Mouse (Mus musculus) spleen, adult 18-20 months (tissue): ENCODE results near the gene Carnmt1.

Source experiments
- DNase-seq, 2 experiments: peaks; one replicate each; pipeline ENCODE4 v3.0.0; 2022; ENCODE audit warnings: mixed read lengths in 2 of 2

Carnmt1 gene

DNA sequence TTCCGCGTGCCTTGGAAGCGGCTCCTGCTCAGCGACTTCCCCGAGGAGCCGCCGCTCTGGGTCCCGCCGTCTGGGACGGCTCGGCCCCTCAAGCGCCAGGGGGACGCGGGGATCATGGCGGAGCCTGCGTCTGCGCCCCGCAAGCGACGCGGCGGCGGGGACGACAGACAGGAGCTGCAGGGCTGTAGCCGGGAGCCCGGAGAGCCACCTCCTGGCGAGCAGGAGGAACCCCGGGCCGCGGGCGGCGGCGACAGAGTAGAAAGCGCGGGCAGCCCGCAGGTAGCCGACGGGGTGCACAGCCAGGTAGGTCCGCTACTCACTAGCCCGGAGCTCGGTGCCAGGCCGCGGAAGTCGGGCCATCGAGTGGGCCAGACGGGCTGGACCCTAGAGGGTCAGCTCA, 42.8 kb downstream of the Carnmt1 start:
- DNase-seq, result peak; percentile 47 to 69

DNA sequence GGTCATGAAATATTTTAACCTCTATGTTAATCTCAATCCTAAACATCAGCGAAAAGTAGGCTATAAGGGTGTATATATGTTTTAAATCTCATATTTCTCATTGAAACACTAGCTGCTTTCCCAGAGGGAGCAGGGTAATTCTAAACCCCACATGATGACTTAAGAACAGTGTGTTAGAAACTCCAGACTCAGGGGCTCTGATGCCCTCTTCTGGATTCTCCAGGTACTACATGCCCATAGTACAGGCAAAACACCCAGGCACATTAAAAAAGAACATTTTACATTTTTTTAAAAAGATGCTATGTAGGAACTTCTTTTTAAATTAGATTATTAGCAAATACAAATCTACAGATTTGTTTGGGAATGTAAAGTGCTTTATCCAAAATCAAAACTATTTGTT, 45.8 kb downstream of the Carnmt1 start:
- DNase-seq, result peak in 1 of 2 experiments; percentile 66

DNA sequence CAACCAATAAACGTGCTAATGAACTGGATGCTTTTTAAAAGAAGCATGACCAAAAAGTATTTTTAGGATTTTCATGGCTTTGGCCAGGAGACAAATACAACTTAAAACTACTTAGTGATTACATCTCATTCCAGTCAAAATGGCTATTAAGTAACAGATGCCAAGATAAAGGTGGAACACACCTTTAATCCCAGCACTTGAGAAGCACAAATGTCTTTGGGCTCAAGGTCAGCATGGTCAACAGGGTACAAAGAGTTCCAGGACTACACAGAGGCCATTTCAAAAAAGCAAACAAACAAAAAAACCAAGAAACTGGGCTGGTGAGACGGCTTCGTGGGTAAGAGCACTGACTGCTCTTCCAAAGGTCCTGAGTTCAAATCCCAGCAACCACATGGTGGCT, 49.8 kb downstream of the Carnmt1 start:
- DNase-seq, result no peak

DNA sequence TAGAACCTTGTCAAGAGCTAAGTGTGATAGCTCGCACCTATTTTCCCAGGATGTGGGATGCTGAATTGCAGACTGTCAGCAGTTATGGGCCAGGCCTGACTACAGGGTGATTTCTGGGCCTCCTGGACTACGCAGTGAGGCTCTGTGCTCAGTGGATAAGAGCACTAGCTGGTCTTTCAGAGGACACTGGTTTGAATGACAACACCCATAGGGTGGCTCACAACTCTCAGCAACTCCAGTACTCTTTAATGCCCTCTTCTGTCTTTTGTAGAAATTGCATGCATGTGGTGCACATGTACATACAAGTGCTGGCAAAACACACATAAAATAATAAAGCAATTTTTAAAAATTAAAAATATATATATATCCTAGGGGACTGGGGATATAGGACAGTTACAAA, 54.6 kb downstream of the Carnmt1 start:
- DNase-seq, result no peak

DNA sequence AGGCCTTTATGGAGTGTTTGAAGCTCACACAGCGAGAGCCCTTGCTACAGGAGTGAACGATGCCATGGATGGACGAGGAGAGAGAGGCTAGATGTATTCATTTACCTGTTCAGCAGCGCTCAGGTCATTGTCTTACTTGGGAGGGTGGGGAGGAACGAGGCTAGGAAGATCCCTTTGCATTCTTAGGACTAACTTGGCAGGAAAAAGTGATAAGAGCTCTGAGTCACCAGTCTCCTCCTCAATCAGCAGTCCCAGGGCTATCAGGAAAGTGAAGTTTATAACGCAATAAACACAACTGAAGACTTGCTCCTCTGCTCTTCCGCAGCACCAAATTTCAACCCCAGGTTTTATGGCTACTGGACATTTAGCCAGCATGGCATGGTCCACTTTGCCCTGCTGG, 59.7 kb downstream of the Carnmt1 start:
- DNase-seq, result no peak

DNA sequence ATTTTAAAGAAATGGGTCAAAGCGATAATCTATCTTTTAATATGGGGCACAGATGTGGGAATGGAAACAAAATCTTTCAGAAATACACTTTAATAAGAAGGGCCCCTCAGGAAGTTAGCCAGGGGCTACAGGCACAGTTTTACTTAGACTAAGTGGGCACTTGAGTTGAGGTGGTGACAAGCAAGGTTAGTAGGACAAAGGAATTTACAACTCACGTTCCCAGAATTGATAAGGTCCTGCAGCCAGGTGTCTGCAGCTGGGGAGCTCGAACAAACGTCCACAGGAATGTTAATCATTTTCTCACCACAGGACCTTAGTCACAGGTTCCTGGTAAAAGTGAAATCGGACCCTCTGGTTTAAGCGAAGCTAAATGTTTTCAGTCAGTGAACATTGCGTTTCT, 60.5 kb downstream of the Carnmt1 start:
- DNase-seq, result no peak

DNA sequence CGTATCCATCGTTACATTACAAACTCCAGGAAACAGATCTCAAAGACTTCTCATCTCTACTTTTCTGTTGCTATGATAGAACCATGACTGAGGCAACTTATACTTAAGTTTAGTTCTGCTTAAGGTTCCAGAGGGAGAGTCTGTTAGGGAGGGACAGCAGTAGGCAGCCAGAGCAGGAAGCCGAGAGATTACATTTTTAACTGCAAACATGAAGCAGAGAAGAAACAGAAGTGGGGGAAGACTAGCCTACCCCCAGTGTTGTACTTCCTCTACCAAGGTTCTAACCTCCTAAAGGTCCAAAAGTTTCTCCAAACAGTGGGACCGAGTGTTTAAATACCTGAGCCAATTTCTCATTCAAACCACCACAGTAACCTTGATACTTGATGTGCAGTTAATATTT, 65.3 kb downstream of the Carnmt1 start:
- DNase-seq, result no peak

DNA sequence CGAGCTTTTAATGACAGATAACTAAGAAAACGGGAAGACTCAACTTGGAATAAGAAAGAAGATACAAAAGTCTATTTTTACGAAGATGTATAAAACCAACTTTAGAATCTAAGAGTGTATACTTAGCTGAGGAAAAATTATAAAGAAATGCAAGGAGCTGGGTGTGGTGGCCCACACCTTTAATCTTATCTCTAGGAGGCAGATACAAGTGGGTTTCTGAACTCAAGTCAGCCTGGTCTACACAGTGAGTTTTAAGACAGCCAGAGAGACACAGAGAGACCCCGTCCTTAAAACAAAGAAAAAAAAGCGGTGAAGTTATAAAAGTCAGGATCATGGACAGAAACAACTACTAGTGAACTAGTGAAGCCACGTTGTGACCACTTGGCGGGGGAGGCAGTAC, 68.6 kb downstream of the Carnmt1 start:
- DNase-seq, result no peak

DNA sequence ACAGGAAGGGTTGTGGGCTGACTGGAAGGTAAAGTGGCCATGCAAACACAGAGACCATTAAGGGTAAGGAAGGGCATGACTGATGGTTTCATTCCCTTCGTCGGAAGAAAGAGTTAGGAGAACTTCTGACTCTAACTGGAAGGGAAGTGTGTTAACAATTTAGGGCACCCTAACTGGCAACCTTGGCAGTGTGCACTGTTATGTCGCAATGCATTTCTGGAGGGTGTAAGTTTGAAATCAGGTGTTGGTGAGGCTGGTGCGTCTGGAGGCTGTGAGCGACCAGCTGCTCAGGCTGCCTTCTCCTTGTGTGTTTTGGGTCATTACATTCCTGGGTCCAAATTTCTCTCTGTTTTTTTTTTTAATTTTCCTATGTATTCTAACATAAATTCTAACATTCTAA, 73.4 kb downstream of the Carnmt1 start:
- DNase-seq, result no peak

DNA sequence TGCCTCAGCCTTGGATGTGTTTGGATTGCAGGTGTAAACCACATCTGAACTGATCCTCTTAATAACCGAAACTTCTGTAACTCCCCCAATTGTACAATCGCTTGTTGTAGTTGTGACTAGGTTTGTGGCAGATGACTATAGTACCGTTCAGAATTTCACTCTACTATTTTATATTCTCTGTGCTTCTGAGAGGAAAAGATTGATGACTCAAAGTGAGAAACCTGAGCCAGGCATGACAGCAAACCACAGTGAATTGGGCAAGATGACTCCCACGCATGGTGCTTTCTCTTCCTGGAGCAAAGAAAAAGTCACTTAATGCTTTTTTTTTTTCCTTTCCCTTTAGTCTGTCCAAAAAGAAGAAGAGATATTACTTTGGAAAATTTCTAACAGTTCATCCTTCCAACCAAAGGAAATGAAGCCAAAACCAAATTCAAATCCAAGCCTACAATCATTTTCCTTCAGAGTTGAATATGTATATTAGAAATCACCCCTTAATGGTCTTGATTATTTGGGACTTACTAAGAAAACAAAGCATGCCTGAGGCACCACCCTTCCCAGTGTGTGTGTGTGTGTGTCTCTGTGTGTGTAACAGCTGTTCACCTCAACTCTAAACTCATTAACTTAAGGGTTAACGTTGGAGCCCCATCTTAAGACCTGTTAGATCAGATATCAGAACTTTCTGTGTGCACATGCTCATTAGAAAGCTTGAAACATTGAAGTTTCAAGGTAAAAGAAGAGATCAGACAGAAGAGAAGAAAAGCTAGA, 76.2 kb downstream of the Carnmt1 start:
- no peak for DNase-seq

DNA sequence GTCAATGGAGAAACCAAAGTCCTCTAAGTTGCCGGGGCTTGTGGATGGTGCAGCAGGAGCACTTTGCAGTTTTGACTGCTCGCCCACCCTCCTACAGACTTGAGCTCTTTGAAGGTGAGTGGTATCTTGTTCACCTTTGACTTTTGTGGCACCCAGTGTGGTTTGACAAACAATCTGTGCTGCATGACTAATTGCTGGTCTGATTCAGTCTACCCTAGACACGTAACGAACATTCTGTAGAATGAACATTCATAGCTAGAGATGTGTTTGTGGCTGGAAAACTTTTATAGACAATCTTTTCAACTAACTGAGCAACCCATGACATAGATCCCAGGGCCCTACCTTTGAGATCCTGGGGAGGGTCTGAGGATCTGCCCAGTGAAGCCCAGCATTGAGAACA, 76.8 kb downstream of the Carnmt1 start:
- no peak for DNase-seq

DNA sequence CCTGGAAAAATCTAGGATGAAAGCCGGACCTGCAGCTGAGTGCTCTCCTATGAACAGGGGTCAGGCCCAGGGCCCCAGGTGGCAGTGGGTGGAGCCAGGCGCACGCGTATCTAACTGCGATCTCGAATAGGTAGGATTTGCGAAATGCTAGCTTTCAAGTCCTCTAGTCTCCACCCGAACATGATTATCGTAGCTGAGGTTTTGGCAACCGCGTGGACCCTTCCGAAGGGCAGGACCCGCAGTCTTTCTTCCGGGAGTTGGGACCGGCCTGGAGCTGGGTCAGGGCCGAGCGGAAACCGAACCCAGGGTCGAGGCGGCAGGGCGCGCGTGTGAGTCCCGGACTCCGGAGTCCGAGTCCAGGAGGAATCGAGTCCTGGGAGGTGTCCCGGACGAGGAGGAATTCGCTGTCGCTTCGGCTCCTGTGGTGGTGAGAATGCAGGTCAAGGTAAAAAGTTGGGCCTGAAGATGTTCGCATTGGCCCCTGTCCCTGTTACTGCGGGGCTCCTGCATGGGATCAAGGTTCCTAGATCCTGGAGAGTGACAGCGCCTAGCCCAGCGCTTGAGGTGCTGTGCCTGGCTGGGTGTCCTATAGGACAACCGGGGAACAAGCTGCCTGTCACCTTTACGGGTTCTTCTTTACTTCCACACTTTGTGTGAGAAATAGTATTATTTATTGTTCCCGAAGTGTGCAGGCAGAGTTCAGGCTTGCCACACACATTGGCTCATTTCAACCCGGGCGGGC, 79.2 kb downstream of the Carnmt1 start, which contains the start of gene Trpm6:
Gene Trpm6, plus strand, starts transcription at position 386 of the 742 bp plus-strand sequence.
- no peak for DNase-seq
